9 mouse cellular contexts compared by ENCODE assay signal in genomic region chr16:24487782-24488241, GRCm38 (mm10).
A peak's percentile ranks its signal among the peaks of the same experiment; 100 is the strongest.
DNase-seq lines count a peak whose midpoint lies in the region; ATAC-seq lines count a peak whose summit lies in the region.
"Had no signal": no experiment of that assay in that cellular context is flagged by ENCODE, and none has a peak within 500 bp of the region (broad histone marks: within the 10 kb centered on the region; RNA-seq: fewer than 3 reads in every experiment).

No protein-coding gene starts in this region.

- DNase-seq in cerebellum, adult 11-12 months, result peak; percentile 56
- DNase-seq in cerebellum, postnatal 4 days (ENCODE audit: low spot score in 2 of 2), result no peak
- DNase-seq in retina, postnatal 1 day, result peak; percentile 58
- no peak for DNase-seq in retina, embryonic 14.5 days (ENCODE audit: low spot score)
- DNase-seq in heart, embryonic 10.5 days (ENCODE audit: low spot score), result no peak
- DNase-seq in layer of hippocampus, adult 18-20 months (ENCODE audit: low spot score in 2 of 2), result peak; percentile 49 to 84
- no peak for DNase-seq in urinary bladder, adult 18-20 months (ENCODE audit: low spot score in 2 of 2)

- H3K9ac ChIP-seq in neural tube, embryonic 15.5 days (replicated peaks), result no peak overlapping the region
- H3K9ac ChIP-seq: liver, embryonic 14.5 days had no signal

- no peaks in the 10 kb centered on the region for H3K27me3 ChIP-seq in heart, embryonic 10.5 days (ENCODE audit: insufficient read depth, poor library complexity, severe bottlenecking)
- no peaks in the 10 kb centered on the region for H3K27me3 ChIP-seq in neural tube, embryonic 15.5 days (replicated peaks)

- WGBS in heart, embryonic 10.5 days, result 53% methylated on average over 6 of the region's 6 CpGs
- WGBS in neural tube, embryonic 15.5 days, result 44% methylated on average over 6 of the region's 6 CpGs

- H3K4me2 ChIP-seq in neural tube, embryonic 15.5 days, result no peak overlapping the region

- no peaks in the 10 kb centered on the region for H3K9me3 ChIP-seq in heart, embryonic 10.5 days
- no peaks in the 10 kb centered on the region for H3K9me3 ChIP-seq in neural tube, embryonic 15.5 days (replicated peaks)

- H3K36me3 ChIP-seq in heart, embryonic 10.5 days, result peaks cover 5% of the 10 kb centered on the region; the same call in 1 of the 2 replicates
- no peaks in the 10 kb centered on the region for H3K36me3 ChIP-seq in neural tube, embryonic 15.5 days

- peak overlapping the region; percentile 83 for H3K27ac ChIP-seq in heart, embryonic 10.5 days
- peak overlapping the region; percentile 58; the same call in 1 of the 2 replicates for H3K27ac ChIP-seq in neural tube, embryonic 15.5 days (replicated peaks)
- H3K27ac ChIP-seq: liver, embryonic 14.5 days had no signal

- H3K4me3 ChIP-seq in heart, embryonic 10.5 days, result no peak overlapping the region
- H3K4me3 ChIP-seq in neural tube, embryonic 15.5 days (replicated peaks), result no peak overlapping the region

- no peak for ATAC-seq in neural tube, embryonic 15.5 days (ENCODE audit: low FRiP score)

- H3K4me1 ChIP-seq in heart, embryonic 10.5 days, result peaks cover 55% of the 10 kb centered on the region
- peaks cover 25% of the 10 kb centered on the region for H3K4me1 ChIP-seq in neural tube, embryonic 15.5 days

Comparison
In these comparisons a context has a peak if more than half of its experiments do, and no peak if none do; other contexts are left out.
1. DNase-seq: peak in cerebellum, adult 11-12 months (single experiment), retina, postnatal 1 day (single experiment) and layer of hippocampus, adult 18-20 months (2 of 2); none in cerebellum, postnatal 4 days (0 of 2), retina, embryonic 14.5 days (single experiment), heart, embryonic 10.5 days (single experiment) and urinary bladder, adult 18-20 months (0 of 2).